Mouse (Mus musculus) heart, postnatal 14 days (tissue): ENCODE measurements around the gene Cdk5. TPM values are rescaled to one million over a fixed set of nuclear protein-coding genes. Genes with fewer than 3 reads are reported as not detected.
A peak's percentile ranks its signal among the peaks of the same experiment; 100 is the strongest.

Experiments
- DNase-seq, 2 experiments: peaks; one replicate each; pipeline ENCODE4 v3.0.0; 2021 to 2022
- intact Hi-C: fragments of 180-260 bp; cut with DNase I; formaldehyde crosslinking; loops from one replicate; pipeline ENCODE4 v1.15.1; 2025
- long read RNA-seq, 2 experiments: library from polyadenylated mRNA; stranded (forward); transcript quantifications; one replicate each; pipeline ENCODE4 v2.0.0; 2021
- total RNA-seq, 2 experiments: library from RNA; stranded (reverse); gene quantifications; 2 replicates each; pipeline ENCODE4 v1.2.3; 2021

Cdk5 gene
- 10 to 100 TPM; 22.5 to 23.4 TPM for total RNA-seq
- long read RNA-seq, experiment 1, transcript Cdk5-201 (12 exons, 2,059 nt): major isoform, 31 of 33 reads
- long read RNA-seq, experiment 1, partial matches to known transcripts: 0 of 33 reads
- long read RNA-seq, experiment 1, other reads (novel, unspliced or antisense): 2 of 33 reads
- long read RNA-seq, experiment 2, transcript Cdk5-201 (12 exons, 2,059 nt): major isoform, 11 of 16 reads
- long read RNA-seq, experiment 2, partial matches to known transcripts: 4 of 16 reads
- long read RNA-seq, experiment 2, other reads (novel, unspliced or antisense): 1 of 16 reads

GRCm38 (mm10) chr5:24423129-24424003, at the start of gene Cdk5, which contains the start of gene Slc4a2:
TSS of gene Cdk5 (minus strand) at chr5:24423530.
TSS of gene Slc4a2 (plus strand) at chr5:24423837.
- peak; percentile 95 to 98 for DNase-seq
- intact Hi-C loops: loop anchor here (2.0 kb wide), 2 partner anchors 25 to 47 kb away; no protein-coding TSS in a partner anchor

GRCm38 (mm10) chr5:24470600-24470999, 47.3 kb upstream of the Cdk5 start:
- peak; percentile 82 to 89 for DNase-seq
- intact Hi-C loops: loop anchor here (2.0 to 5.0 kb wide), 4 partner anchors 46 to 208 kb away; no protein-coding TSS in a partner anchor

GRCm38 (mm10) chr5:24466762-24467161, 43.4 kb upstream of the Cdk5 start:
- no peak for DNase-seq
- intact Hi-C loops: no loop called here

- intact Hi-C loops: loop anchor here (2.0 kb wide), 1 partner anchor 13 kb away; no protein-coding TSS in a partner anchor
- no peak for DNase-seq
Observed at GRCm38 (mm10) chr5:24455613-24456012, 32.3 kb upstream of the Cdk5 start.

- intact Hi-C loops: loop anchor here (2.0 kb wide), 1 partner anchor 14 kb away; no protein-coding TSS in a partner anchor
- no peak for DNase-seq
Observed at GRCm38 (mm10) chr5:24455076-24455475, 31.7 kb upstream of the Cdk5 start.

DNA sequence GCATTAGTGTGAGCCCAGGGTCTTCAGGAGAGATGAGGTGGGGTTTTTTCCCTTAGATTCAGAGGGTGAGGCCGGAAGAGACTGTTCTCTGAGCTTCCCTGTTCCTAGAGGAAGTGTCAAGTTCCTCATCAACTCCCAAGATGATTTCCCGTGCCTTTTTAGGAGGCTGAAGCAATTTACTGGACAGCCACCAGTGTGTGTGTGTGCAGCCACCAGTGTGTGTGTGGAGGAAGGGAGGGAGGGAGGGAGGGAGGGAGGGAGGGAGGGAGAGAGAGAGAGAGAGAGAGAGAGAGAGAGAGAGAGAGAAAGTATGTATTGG, 30.6 kb upstream of the Cdk5 start:
- intact Hi-C loops: loop anchor here (2.0 to 5.0 kb wide), 2 partner anchors 15 to 37 kb away; no protein-coding TSS in a partner anchor
- no peak for DNase-seq

DNA sequence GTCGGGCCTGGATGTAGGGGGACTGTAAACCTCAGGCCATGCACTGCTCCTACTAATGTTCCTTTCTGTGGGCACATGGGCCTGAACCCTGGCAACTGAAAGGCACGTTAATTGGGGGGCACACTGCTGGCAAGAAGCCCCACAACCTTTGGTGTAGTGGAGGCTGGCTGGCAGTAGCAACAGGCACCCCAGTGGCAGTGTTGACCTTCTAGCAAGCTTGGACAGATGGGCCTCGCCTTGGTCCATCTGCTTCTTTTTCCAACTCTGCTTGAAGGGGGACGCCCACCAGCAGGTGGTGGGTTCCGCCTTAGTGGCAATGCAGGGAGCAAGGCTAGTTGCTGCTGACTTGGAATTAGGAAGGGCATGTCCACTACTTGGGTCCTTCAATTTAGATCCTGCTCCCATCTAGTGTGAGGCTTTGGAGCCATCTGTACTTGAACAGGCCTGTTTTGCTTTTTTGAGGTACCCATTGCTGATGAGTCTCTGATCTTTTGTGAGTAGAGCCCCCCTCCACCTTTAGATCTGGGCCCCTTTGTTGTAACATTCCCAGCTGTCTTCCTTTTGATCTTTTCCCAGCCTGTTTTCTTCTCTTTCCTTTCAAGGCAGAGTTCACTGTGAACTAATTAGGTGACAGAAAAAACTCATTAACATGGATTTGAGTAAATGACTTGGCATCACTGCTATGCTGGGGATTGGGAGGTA, 30.1 kb upstream of the Cdk5 start:
- intact Hi-C loops: loop anchor here (5.0 kb wide), 1 partner anchor 36 kb away; no protein-coding TSS in a partner anchor

GRCm38 (mm10) chr5:24452691-24453233, 29.4 kb upstream of the Cdk5 start:
- intact Hi-C loops: loop anchor here (5.0 kb wide), 1 partner anchor 35 kb away; no protein-coding TSS in a partner anchor
- DNase-seq: peak; percentile 34 to 55

More for the DNA sequence above, 30.1 kb upstream of the Cdk5 start:
- no peak for DNase-seq

DNA sequence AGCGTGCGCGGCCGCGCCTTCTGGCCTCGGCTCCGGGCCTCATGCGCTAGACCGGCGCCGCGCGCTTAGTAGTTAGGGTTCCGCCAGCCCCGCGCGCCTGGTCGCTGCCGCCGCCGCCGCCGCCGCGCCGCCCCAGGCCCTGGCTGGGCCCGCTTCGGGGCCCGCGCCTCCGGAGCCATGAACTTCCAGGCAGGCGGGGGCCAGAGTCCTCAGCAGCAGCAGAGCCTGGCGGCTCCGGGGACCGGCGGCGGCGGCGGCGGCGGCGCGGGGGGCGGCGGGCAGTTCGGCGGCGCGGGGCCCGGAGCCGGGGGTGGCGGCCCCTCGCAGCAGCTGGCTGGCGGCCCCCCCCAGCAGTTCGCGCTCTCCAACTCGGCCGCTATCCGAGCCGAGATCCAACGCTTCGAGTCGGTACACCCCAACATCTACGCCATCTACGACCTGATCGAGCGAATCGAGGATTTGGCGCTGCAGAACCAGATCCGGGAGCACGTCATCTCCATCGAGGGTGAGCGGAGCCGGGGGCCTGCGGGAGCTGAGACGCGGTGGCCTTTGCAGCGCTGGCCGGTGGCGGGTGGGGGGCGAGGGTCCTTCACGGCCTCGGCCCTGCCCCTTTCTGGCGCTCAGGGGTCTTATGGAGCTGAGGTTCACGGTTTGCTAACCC, 28.8 kb upstream of the Cdk5 start, which contains the start of gene Agap3:
Gene Agap3, plus strand, starts transcription at position 148 of the 661 bp plus-strand sequence.
- DNase-seq: peak; percentile 33 to 40
- intact Hi-C loops: loop anchor here (5.0 kb wide), 1 partner anchor 35 kb away; no protein-coding TSS in a partner anchor

DNA sequence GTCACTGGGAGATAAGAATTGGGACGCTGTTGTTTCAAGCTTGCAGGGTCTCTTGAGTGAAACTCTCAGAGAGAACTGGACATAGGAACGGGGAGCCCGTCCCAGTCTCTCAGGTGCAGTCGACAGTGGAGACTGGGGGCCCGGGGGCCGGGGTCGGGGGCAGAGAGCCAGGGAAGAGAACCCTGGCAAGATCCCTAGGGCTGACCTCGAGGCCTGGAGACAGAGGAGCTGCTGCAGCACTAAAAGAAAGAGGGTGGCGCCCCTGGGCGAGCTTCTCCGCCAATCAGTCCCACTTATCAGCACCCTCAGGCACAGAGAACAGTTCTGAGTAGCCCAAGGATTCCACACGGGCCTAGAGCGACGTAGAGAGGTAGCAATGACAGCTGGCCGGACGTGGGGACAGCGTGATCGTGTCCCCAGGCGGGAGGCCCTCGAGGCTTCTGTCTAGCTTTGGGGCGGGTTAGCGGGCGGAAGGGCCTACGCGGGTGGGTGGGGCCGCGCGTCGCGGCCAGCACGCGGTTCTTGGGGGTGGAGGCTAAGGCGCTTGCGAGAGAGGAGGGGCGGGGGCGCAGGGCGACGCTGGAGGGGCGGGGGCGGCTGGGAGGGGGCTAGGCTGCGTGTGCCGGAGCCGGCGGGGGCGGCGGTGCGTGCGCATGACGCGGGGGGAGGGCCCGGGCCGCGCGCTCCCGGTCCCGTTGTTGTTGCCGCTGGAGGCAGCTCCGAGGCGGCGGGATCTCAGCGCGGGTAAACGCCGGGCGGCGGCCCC, 28.1 kb upstream of the Cdk5 start:
- intact Hi-C loops: loop anchor here (5.0 kb wide), 1 partner anchor 34 kb away; no protein-coding TSS in a partner anchor
- DNase-seq: peak; percentile 90 to 92

- peak; percentile 77 to 83 for DNase-seq
- intact Hi-C loops: no loop called here
Observed at GRCm38 (mm10) chr5:24447624-24448298, 24.4 kb upstream of the Cdk5 start, which contains the start of gene Tmub1. TSS of gene Tmub1 (minus strand) at chr5:24447854.

- DNase-seq: no peak
- intact Hi-C loops: no loop called here
Observed at GRCm38 (mm10) chr5:24446630-24447029, 23.3 kb upstream of the Cdk5 start.

- DNase-seq: no peak
- intact Hi-C loops: no loop called here
Observed at GRCm38 (mm10) chr5:24445428-24446080, 22.2 kb upstream of the Cdk5 start.

DNA sequence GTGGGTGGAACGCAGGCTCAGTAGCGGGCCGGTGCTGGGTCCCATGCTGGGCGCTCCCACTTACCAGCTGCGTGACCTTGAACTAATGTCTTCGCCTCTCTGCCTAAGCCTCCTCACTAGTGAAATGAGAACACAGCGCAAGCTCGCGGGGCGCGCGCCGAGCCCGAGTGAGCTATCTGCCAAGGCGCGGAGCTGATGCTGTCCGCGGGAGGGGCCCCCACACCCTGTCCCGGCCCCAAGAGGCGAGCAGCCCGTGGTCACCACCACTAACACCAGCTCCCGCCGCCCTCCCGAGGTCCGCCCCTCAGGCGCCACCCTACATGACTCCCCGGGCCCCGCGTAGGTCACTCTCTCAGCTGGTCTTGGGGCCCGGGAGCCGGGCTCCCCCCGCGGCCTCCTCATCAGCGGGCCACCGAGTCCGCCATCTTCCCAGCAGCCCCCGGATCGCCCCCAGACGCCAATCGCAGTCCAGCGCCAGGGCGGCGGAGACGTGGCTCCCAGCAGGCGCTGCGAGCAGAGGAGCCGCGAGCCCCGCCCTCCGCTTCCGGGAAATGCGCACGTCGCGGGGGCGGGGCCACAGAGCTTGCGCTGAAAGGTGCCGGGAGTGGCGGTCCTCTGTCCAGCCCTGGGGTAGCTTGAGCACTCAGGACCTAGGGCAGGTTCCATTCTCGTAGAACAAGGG, 21.6 kb upstream of the Cdk5 start, which contains the start of gene Fastk:
Gene Fastk, minus strand, starts transcription at position 542 of the 682 bp plus-strand sequence.
- DNase-seq: peak; percentile 96
- intact Hi-C loops: no loop called here

GRCm38 (mm10) chr5:24443927-24444326, 20.6 kb upstream of the Cdk5 start:
- intact Hi-C loops: loop anchor here (2.0 kb wide), 1 partner anchor 17 kb away; no protein-coding TSS in a partner anchor
- DNase-seq: no peak

GRCm38 (mm10) chr5:24443204-24443603, 19.9 kb upstream of the Cdk5 start:
- intact Hi-C loops: loop anchor here (2.0 kb wide), 1 partner anchor 16 kb away; no protein-coding TSS in a partner anchor
- no peak for DNase-seq

GRCm38 (mm10) chr5:24442029-24442428, 18.7 kb upstream of the Cdk5 start:
- intact Hi-C loops: loop anchor here (2.0 kb wide), 1 partner anchor 15 kb away; no protein-coding TSS in a partner anchor
- DNase-seq: no peak
